Mouse (Mus musculus): Measurements from ENCODE around the gene Gpr160. TPM values are rescaled to one million over a fixed set of nuclear protein-coding genes. Genes with fewer than 3 reads are reported as not detected.

The Gpr160 gene
- polyA plus RNA-seq, 1 experiment: 11.2 TPM

- no peaks in the 10 kb centered on the region; the same call in 1 of the 2 replicates for H3K4me1 ChIP-seq (ENCODE audit: control insufficient read depth, insufficient read depth, low read length)
- 79% methylated on average over 1 of the region's 1 CpGs for WGBS
- TF ChIP-seq CTCF (IDR thresholded peaks at IDR 0.05; ENCODE audit: control insufficient read depth, insufficient read depth, low read length) (no peak), POLR2A (IDR thresholded peaks at IDR 0.05; ENCODE audit: borderline replicate concordance, control insufficient read depth, low read depth, low read length) (no peak)
Measured at GRCm38 (mm10) chr3:30869995-30870394, 14.2 kb downstream of the Gpr160 start.

GRCm38 (mm10) chr3:30876709-30877108, 21.0 kb downstream of the Gpr160 start:
- H3K4me3 ChIP-seq (replicated peaks; ENCODE audit: control insufficient read depth, low read depth, low read length): no peak overlapping the region
- 48% methylated on average over 6 of the region's 6 CpGs for WGBS
- H3K27ac ChIP-seq (ENCODE audit: control insufficient read depth, insufficient read depth, low read depth, low read length, poor library complexity): no peak overlapping the region
- H3K4me1 ChIP-seq (ENCODE audit: control insufficient read depth, insufficient read depth, low read length): no peaks in the 10 kb centered on the region; the same call in 1 of the 2 replicates
- no peak for TF ChIP-seq CTCF (IDR thresholded peaks at IDR 0.05; ENCODE audit: control insufficient read depth, insufficient read depth, low read length)
- TF ChIP-seq POLR2A (IDR thresholded peaks at IDR 0.05; ENCODE audit: borderline replicate concordance, control insufficient read depth, low read depth, low read length): no peak

More at GRCm38 (mm10) chr3:30869995-30870394, 14.2 kb downstream of the Gpr160 start:
- H3K27ac ChIP-seq (ENCODE audit: control insufficient read depth, insufficient read depth, low read depth, low read length, poor library complexity): no peak overlapping the region
- no peak overlapping the region for H3K4me3 ChIP-seq (replicated peaks; ENCODE audit: control insufficient read depth, low read depth, low read length)

- TF ChIP-seq POLR2A (IDR thresholded peaks at IDR 0.05; ENCODE audit: borderline replicate concordance, control insufficient read depth, low read depth, low read length): no peak
- 0 out of 2 replicates have a peak, but pooled peaks have one; percentile 6 for TF ChIP-seq CTCF (IDR thresholded peaks at IDR 0.05; ENCODE audit: control insufficient read depth, insufficient read depth, low read length)
- H3K4me3 ChIP-seq (replicated peaks; ENCODE audit: control insufficient read depth, low read depth, low read length): no peak overlapping the region
- H3K27ac ChIP-seq (ENCODE audit: control insufficient read depth, insufficient read depth, low read depth, low read length, poor library complexity): no peak overlapping the region
- H3K4me1 ChIP-seq (ENCODE audit: control insufficient read depth, insufficient read depth, low read length): 0 out of 2 replicates have a peak, but pooled peaks cover 1% of the 10 kb centered on the region
- 82% methylated on average over 3 of the region's 3 CpGs for WGBS
Measured at GRCm38 (mm10) chr3:30887449-30887848, 31.7 kb downstream of the Gpr160 start.

GRCm38 (mm10) chr3:30889014-30889413, 33.3 kb downstream of the Gpr160 start:
- TF ChIP-seq CTCF (IDR thresholded peaks at IDR 0.05; ENCODE audit: control insufficient read depth, insufficient read depth, low read length) (no peak), POLR2A (IDR thresholded peaks at IDR 0.05; ENCODE audit: borderline replicate concordance, control insufficient read depth, low read depth, low read length) (no peak)
- 83% methylated on average over 1 of the region's 1 CpGs for WGBS
- Histone ChIP-seq H3K27ac (ENCODE audit: control insufficient read depth, insufficient read depth, low read depth, low read length, poor library complexity) (no peak overlapping the region), H3K4me1 (ENCODE audit: control insufficient read depth, insufficient read depth, low read length) (no peaks in the 10 kb centered on the region), H3K4me3 (replicated peaks; ENCODE audit: control insufficient read depth, low read depth, low read length) (no peak overlapping the region)

GRCm38 (mm10) chr3:30896721-30897120, 41.0 kb downstream of the Gpr160 start:
- Histone ChIP-seq H3K4me1 (ENCODE audit: control insufficient read depth, insufficient read depth, low read length) (no peaks in the 10 kb centered on the region), H3K27ac (ENCODE audit: control insufficient read depth, insufficient read depth, low read depth, low read length, poor library complexity) (no peak overlapping the region), H3K4me3 (replicated peaks; ENCODE audit: control insufficient read depth, low read depth, low read length) (no peak overlapping the region)
- WGBS: 86% methylated on average over 5 of the region's 5 CpGs
- no peak for TF ChIP-seq CTCF (IDR thresholded peaks at IDR 0.05; ENCODE audit: control insufficient read depth, insufficient read depth, low read length)
- no peak for TF ChIP-seq POLR2A (IDR thresholded peaks at IDR 0.05; ENCODE audit: borderline replicate concordance, control insufficient read depth, low read depth, low read length)

- TF ChIP-seq CTCF (IDR thresholded peaks at IDR 0.05; ENCODE audit: control insufficient read depth, insufficient read depth, low read length): no peak
- no peak for TF ChIP-seq POLR2A (IDR thresholded peaks at IDR 0.05; ENCODE audit: borderline replicate concordance, control insufficient read depth, low read depth, low read length)
- 94% methylated on average over 8 of the region's 8 CpGs for whole genome bisulfite sequencing
- no peak overlapping the region for H3K27ac ChIP-seq (ENCODE audit: control insufficient read depth, insufficient read depth, low read depth, low read length, poor library complexity)
- no peak overlapping the region for H3K4me3 ChIP-seq (replicated peaks; ENCODE audit: control insufficient read depth, low read depth, low read length)
- no peaks in the 10 kb centered on the region for H3K4me1 ChIP-seq (ENCODE audit: control insufficient read depth, insufficient read depth, low read length)
Measured at GRCm38 (mm10) chr3:30899407-30899806, 43.7 kb downstream of the Gpr160 start.

GRCm38 (mm10) chr3:30904658-30905057, 48.9 kb downstream of the Gpr160 start:
- Histone ChIP-seq H3K4me3 (replicated peaks; ENCODE audit: control insufficient read depth, low read depth, low read length) (no peak overlapping the region), H3K27ac (ENCODE audit: control insufficient read depth, insufficient read depth, low read depth, low read length, poor library complexity) (no peak overlapping the region), H3K4me1 (ENCODE audit: control insufficient read depth, insufficient read depth, low read length) (no peaks in the 10 kb centered on the region)
- WGBS: 72% methylated on average over 1 of the region's 1 CpGs
- TF ChIP-seq CTCF (IDR thresholded peaks at IDR 0.05; ENCODE audit: control insufficient read depth, insufficient read depth, low read length) (no peak), POLR2A (IDR thresholded peaks at IDR 0.05; ENCODE audit: borderline replicate concordance, control insufficient read depth, low read depth, low read length) (no peak)

GRCm38 (mm10) chr3:30917160-30917559, 61.4 kb downstream of the Gpr160 start:
- Histone ChIP-seq H3K4me1 (ENCODE audit: control insufficient read depth, insufficient read depth, low read length) (no peaks in the 10 kb centered on the region), H3K27ac (ENCODE audit: control insufficient read depth, insufficient read depth, low read depth, low read length, poor library complexity) (no peak overlapping the region), H3K4me3 (replicated peaks; ENCODE audit: control insufficient read depth, low read depth, low read length) (no peak overlapping the region)
- TF ChIP-seq CTCF (IDR thresholded peaks at IDR 0.05; ENCODE audit: control insufficient read depth, insufficient read depth, low read length) (no peak), POLR2A (IDR thresholded peaks at IDR 0.05; ENCODE audit: borderline replicate concordance, control insufficient read depth, low read depth, low read length) (no peak)
- 56% methylated on average over 4 of the region's 4 CpGs for WGBS

- TF ChIP-seq POLR2A (IDR thresholded peaks at IDR 0.05; ENCODE audit: borderline replicate concordance, control insufficient read depth, low read depth, low read length): no peak
- no peak for TF ChIP-seq CTCF (IDR thresholded peaks at IDR 0.05; ENCODE audit: control insufficient read depth, insufficient read depth, low read length)
- H3K4me1 ChIP-seq (ENCODE audit: control insufficient read depth, insufficient read depth, low read length): no peaks in the 10 kb centered on the region
- no peak overlapping the region for H3K27ac ChIP-seq (ENCODE audit: control insufficient read depth, insufficient read depth, low read depth, low read length, poor library complexity)
- 88% methylated on average over 3 of the region's 3 CpGs for WGBS
- no peak overlapping the region for H3K4me3 ChIP-seq (replicated peaks; ENCODE audit: control insufficient read depth, low read depth, low read length)
Measured at GRCm38 (mm10) chr3:30927664-30928063, 71.9 kb downstream of the Gpr160 start.
